Mouse (Mus musculus): Measurements from ENCODE around the gene Cachd1.

DNA sequence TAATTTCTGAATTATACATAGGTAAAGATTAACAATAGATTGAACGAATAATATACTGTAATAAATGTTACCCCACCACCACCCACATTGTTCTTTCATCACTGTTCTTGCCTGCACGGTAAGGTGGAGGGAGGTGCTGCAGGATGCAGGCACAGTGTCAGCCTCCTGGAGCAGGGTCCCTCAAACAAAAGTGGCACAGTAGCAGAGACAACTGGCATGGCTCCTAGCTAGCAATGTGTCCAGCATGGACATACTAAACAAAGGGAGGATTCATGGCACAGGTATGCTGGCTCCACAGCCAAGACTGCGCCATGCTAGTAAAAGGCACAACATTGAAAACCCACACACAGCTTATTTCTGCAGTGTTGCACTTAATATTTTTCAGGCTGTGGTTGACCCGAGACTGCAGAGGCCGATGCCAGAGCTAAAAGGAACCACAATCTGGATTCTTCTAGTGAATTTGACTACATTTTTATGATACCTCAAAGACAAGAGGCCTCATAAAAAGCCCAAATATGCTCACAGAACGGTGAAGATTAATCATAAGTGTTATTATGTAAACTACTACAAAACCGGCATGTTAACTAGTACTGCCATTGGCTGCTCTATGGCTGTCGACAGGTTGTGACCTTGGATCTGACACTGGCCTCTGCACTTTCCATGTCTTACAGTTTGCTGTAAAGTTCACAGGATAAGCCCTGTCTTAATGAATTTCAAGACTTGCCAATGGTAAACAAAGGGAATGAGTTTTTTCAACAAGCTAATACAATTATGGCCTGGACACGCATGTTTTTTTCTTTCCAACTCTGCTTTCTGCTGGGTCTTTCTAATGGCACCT lies 41.2 kb upstream of the Cachd1 start:
- TF ChIP-seq CTCF (IDR thresholded peaks at IDR 0.05) = no peak
- TF ChIP-seq EP300 (IDR thresholded peaks at IDR 0.05; ENCODE audit: insufficient read depth, low read depth, low read length) = no peak

Data from heart, adult 2 months (tissue).